Mouse (Mus musculus) embryonic facial prominence, embryonic 11.5 days (tissue): ENCODE data around the gene Kctd6. TPM values are rescaled to one million over a fixed set of nuclear protein-coding genes. Genes with fewer than 3 reads are reported as not detected.
A peak's percentile ranks its signal among the peaks of the same experiment; 100 is the strongest.
"Not testable (repeated sequence)": the region's sequence is repeated elsewhere in the genome, so short reads cannot be mapped to it uniquely, and the experiment has no call there.

Source experiments
- ATAC-seq: fragments of 200-750 bp; cut with Nextera tagmentation; replicated peaks from 2 replicates; pipeline ENCODE4 v1.8.0; 2017; ENCODE audit warnings: low read depth; ENCODE audit not compliant: insufficient number of reproducible peaks, low FRiP score, low TSS enrichment
- DNase-seq: peaks from one replicate; pipeline ENCODE4 v3.0.0-alpha.2; 2015; ENCODE audit warnings: low spot score
- H3K27ac ChIP-seq: fragments of 300-500 bp; sonication (generic); replicated peaks from 2 replicates; pipeline ENCODE4 v1.5.1; 2014; ENCODE audit warnings: mild to moderate bottlenecking, low read depth, low read length, control low read depth
- H3K27me3 ChIP-seq: fragments of 300-500 bp; sonication (generic); 2 replicates; pipeline ENCODE4 v1.6.1; 2014; ENCODE audit warnings: mild to moderate bottlenecking, low read length, moderate library complexity, mixed read lengths; ENCODE audit not compliant: control insufficient read depth, insufficient read depth
- H3K36me3 ChIP-seq: fragments of 300-500 bp; sonication (generic); replicated peaks from 2 replicates; pipeline ENCODE4 v1.6.1; 2014; ENCODE audit warnings: low read depth, mild to moderate bottlenecking, low read length, moderate library complexity, mixed read lengths; ENCODE audit not compliant: control insufficient read depth, insufficient read depth
- H3K4me1 ChIP-seq: fragments of 300-500 bp; sonication (generic); 2 replicates; pipeline ENCODE4 v1.6.1; 2014; ENCODE audit warnings: low read length, mixed read lengths; ENCODE audit not compliant: control insufficient read depth, insufficient read depth
- H3K4me2 ChIP-seq: fragments of 300-500 bp; sonication (generic); 2 replicates; pipeline ENCODE4 v1.6.1; 2014; ENCODE audit warnings: low read depth, mild to moderate bottlenecking, control low read depth, low read length, moderate library complexity
- H3K4me3 ChIP-seq: fragments of 300-500 bp; sonication (generic); 2 replicates; pipeline ENCODE4 v1.5.1; 2014; ENCODE audit warnings: low read depth, low read length, control low read depth
- H3K9ac ChIP-seq: fragments of 300-500 bp; sonication (generic); replicated peaks from 2 replicates; pipeline ENCODE4 v1.6.1; 2014; ENCODE audit warnings: mild to moderate bottlenecking, control low read depth, low read length
- H3K9me3 ChIP-seq: fragments of 300-500 bp; sonication (generic); replicated peaks from 2 replicates; pipeline ENCODE4 v1.6.1; 2016; ENCODE audit warnings: mild to moderate bottlenecking, low read length, inconsistent platforms, mixed read lengths; ENCODE audit not compliant: control insufficient read depth
- WGBS: fragments of 180-500 bp; shearing (Covaris S2); extraction: QIAGEN DNeasy Blood & Tissue Kit; methylation state at CpG from one replicate; pipeline ENCODE4 v1.1.7; 2014; 5-methylcytosine and 5-hydroxymethylcytosine counted together
- polyA plus RNA-seq: library from polyadenylated mRNA; unstranded; fragments of >200 nt; fragmentation: Nextera tagmentation; extraction: Ambion mirVana; gene quantifications from 2 replicates; pipeline ENCODE4 v1.2.1, GENCODE M21; 2014

Gene Kctd6
- 11.9 and 14.1 TPM in 2 replicates for polyA plus RNA-seq

DNA sequence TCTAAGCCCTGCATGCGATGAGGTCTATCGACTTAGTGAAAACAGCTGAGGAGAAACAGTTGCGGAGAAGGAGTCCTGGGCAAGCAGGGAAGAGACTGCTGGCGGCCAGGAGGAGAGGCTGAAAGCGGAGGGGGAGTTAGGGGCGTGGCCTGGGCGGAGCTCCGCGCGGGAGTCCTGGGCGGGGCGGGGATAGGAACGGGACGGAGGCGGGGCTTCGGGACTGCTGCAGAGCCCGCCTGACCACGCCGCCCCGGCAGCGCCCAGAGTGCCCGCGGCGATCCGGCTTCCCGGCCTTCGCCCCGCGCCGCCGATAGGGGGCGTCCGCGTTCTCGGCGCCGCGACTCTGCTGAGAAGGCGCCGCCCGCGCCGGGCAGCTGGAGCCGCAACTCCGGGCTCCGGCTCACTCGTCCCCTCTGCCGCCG lies at the start of gene Kctd6:
Gene Kctd6, plus strand, starts transcription at position 338 of the 422 bp plus-strand sequence.
- DNase-seq: peak; percentile 97
- no peaks in the 10 kb centered on the region for H3K9me3 ChIP-seq
- under 1% methylated on average over 32 of the region's 49 CpGs for WGBS
- no peaks in the 10 kb centered on the region for H3K27me3 ChIP-seq
- H3K4me3 ChIP-seq: peak within 1 kb of the TSS; percentile 66
- H3K9ac ChIP-seq: peak within 1 kb of the TSS; percentile 89
- H3K4me1 ChIP-seq: peaks cover 4% of the 10 kb centered on the region; the same call in 1 of the 2 replicates
- H3K4me2 ChIP-seq: peak within 1 kb of the TSS; percentile 86
- peak within 1 kb of the TSS; percentile 56; the same call in 1 of the 2 replicates for H3K27ac ChIP-seq
- H3K36me3 ChIP-seq: no peaks in the 10 kb centered on the region
- peak; percentile 95 for ATAC-seq

GRCm38 (mm10) chr14:8164463-8164862 lies 49.5 kb upstream of the Kctd6 start:
- Histone ChIP-seq H3K27ac (no peak overlapping the region), H3K27me3 (no peaks in the 10 kb centered on the region)
- 86% methylated on average over 7 of the region's 7 CpGs for WGBS

GRCm38 (mm10) chr14:8172507-8173410 lies 41.2 kb upstream of the Kctd6 start, which contains the start of gene Pdhb:
Pdhb (minus strand) TSS chr14:8173025.
- H3K27ac ChIP-seq: no peak within 1 kb of the TSS; the same call in 1 of the 2 replicates
- ATAC-seq: peak; percentile 100
- peaks cover 6% of the 10 kb centered on the region for H3K36me3 ChIP-seq
- peak within 1 kb of the TSS; percentile 92 for H3K4me3 ChIP-seq
- peak within 1 kb of the TSS; percentile 88 for H3K9ac ChIP-seq
- peak within 1 kb of the TSS; percentile 75 for H3K4me2 ChIP-seq
- H3K27me3 ChIP-seq: no peaks in the 10 kb centered on the region
- H3K9me3 ChIP-seq: no peaks in the 10 kb centered on the region
- under 1% methylated on average over 64 of the region's 64 CpGs for WGBS
- peaks cover 4% of the 10 kb centered on the region; the same call in 1 of the 2 replicates for H3K4me1 ChIP-seq
- peak; percentile 99 for DNase-seq

More at GRCm38 (mm10) chr14:8164463-8164862, 49.5 kb upstream of the Kctd6 start:
- H3K9me3 ChIP-seq: no peaks in the 10 kb centered on the region
- DNase-seq: no peak
- no peak overlapping the region for H3K4me3 ChIP-seq
- no peaks in the 10 kb centered on the region for H3K4me1 ChIP-seq
- no peak overlapping the region for H3K9ac ChIP-seq
- peaks cover 10% of the 10 kb centered on the region for H3K36me3 ChIP-seq
- no peak overlapping the region for H3K4me2 ChIP-seq
- ATAC-seq: no peak

DNA sequence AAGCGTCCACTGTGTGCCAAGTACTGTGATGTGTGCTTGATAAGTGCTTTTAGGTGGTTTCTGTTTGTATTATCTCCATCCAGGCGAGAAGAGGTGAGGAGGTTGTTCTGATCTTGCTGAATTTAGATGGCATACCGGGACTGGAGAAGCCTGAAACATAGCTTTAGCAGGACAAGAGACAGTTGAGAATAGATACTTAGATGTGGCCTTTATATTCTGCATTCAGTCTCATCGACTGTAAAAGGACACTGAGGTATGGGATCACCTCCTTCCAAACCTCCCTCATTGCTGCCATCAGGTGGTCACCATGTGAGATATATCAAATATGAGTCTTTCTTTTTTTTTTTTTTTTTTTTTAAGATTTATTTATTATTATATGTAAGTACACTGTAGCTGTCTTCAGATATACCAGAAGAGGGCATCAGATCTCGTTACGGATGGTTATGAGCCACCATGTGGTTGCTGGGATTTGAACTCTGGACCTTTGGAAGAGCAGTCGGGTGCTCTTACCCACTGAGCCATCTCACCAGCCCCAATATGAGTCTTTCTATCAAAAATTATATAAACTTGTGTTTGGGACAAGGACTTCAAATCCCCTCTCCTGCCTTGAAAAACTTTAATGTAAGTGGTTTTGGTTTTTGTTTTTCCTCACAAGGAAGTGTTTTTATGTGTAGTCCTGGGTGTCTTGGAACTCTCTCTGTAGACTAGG lies 40.2 kb upstream of the Kctd6 start:
- not testable (repeated sequence) for H3K9me3 ChIP-seq, H3K27me3 ChIP-seq, H3K36me3 ChIP-seq, H3K4me1 ChIP-seq, H3K27ac ChIP-seq, ATAC-seq
- peak overlapping the region; percentile 75 for H3K4me2 ChIP-seq
- peak overlapping the region; percentile 92 for H3K4me3 ChIP-seq
- peak overlapping the region; percentile 59 for H3K9ac ChIP-seq
- 18% methylated on average over 5 of the region's 7 CpGs for WGBS
- DNase-seq: peak; percentile 53

DNA sequence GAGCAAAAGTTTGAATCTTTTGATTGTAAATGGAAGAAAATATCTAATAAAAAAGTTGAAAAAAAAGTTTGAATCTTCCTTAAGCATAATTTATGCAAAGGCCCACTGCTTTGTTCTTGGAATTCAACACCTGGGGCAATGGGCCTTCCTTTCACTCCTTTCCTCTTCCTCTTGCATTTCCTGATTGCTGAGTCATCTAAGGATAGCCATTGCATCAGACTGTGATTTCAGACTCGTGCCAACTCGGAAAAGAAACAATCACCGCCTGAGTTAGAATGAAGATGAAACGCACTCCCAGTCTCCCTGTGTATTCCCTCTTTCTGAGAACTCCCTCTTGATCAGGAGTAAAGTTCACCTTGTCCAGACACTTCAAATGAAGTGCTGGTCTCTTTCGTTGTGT lies 39.3 kb upstream of the Kctd6 start:
- Histone ChIP-seq H3K4me2 (no peak overlapping the region), H3K27ac (no peak overlapping the region), H3K4me3 (no peak overlapping the region), H3K9ac (no peak overlapping the region), H3K36me3 (no peaks in the 10 kb centered on the region), H3K9me3 (no peaks in the 10 kb centered on the region), H3K4me1 (peaks cover 4% of the 10 kb centered on the region; the same call in 1 of the 2 replicates), H3K27me3 (no peaks in the 10 kb centered on the region)
- ATAC-seq (no peak), DNase-seq (no peak)
- 88% methylated on average over 5 of the region's 5 CpGs for WGBS

- WGBS: 65% methylated on average over 5 of the region's 5 CpGs
- Histone ChIP-seq H3K4me1 (peaks cover 4% of the 10 kb centered on the region; the same call in 1 of the 2 replicates), H3K4me2 (no peak overlapping the region), H3K9ac (no peak overlapping the region), H3K27ac (no peak overlapping the region), H3K4me3 (no peak overlapping the region), H3K27me3 (no peaks in the 10 kb centered on the region), H3K36me3 (no peaks in the 10 kb centered on the region), H3K9me3 (no peaks in the 10 kb centered on the region)
- DNase-seq (peak; percentile 9), ATAC-seq (no peak)
These were observed 37.7 kb upstream of the Kctd6 start for GRCm38 (mm10) chr14:8176251-8176650.

- WGBS: 65% methylated on average over 4 of the region's 4 CpGs
- no peaks in the 10 kb centered on the region for H3K36me3 ChIP-seq
These were observed 33.4 kb upstream of the Kctd6 start for GRCm38 (mm10) chr14:8180371-8181035.

More at GRCm38 (mm10) chr14:8180371-8181035, 33.4 kb upstream of the Kctd6 start:
- Histone ChIP-seq H3K4me1 (no peaks in the 10 kb centered on the region), H3K9ac (no peak overlapping the region), H3K27ac (no peak overlapping the region), H3K27me3 (no peaks in the 10 kb centered on the region), H3K9me3 (no peaks in the 10 kb centered on the region), H3K4me2 (no peak overlapping the region), H3K4me3 (no peak overlapping the region)
- ATAC-seq (no peak), DNase-seq (no peak)
